Mouse (Mus musculus) MEL (cell line): ENCODE data around the gene Alg3.

Source experiments
- CTCF ChIP-seq, 3 experiments: IDR thresholded peaks in 2 of 3; conservative IDR thresholded peaks in 1 of 3; 2 replicates each; pipeline ENCODE4 v1.5.1; 2011 to 2012; ENCODE audit warnings: low read length in 3 of 3, low read depth in 2 of 3, mild to moderate bottlenecking in 2 of 3, improper control_type of control experiment in 1 of 3, inconsistent platforms in 1 of 3, mixed read lengths in 1 of 3, moderate library complexity in 1 of 3; ENCODE audit not compliant: control insufficient read depth in 1 of 3, insufficient read depth in 1 of 3, poor library complexity in 1 of 3, severe bottlenecking in 1 of 3
- GATA1 ChIP-seq: IDR thresholded peaks from 2 replicates; pipeline ENCODE4 v1.6.1; 2011; ENCODE audit warnings: low read depth, low read length, improper control_type of control experiment
- POLR2A ChIP-seq, 2 experiments: IDR thresholded peaks; 2 replicates each; pipeline ENCODE4 v1.6.1; 2011 to 2012; ENCODE audit warnings: low read length in 2 of 2, mild to moderate bottlenecking in 2 of 2, control low read depth in 1 of 2, improper control_type of control experiment in 1 of 2, low read depth in 1 of 2, moderate library complexity in 1 of 2; ENCODE audit not compliant: control insufficient read depth in 1 of 2, insufficient read depth in 1 of 2, poor library complexity in 1 of 2
- POLR2AphosphoS5 ChIP-seq: IDR thresholded peaks from 2 replicates; pipeline ENCODE4 v1.6.1; 2012; ENCODE audit warnings: low read depth, borderline replicate concordance, mild to moderate bottlenecking, inconsistent platforms, low read length, moderate library complexity, mixed read lengths

DNA sequence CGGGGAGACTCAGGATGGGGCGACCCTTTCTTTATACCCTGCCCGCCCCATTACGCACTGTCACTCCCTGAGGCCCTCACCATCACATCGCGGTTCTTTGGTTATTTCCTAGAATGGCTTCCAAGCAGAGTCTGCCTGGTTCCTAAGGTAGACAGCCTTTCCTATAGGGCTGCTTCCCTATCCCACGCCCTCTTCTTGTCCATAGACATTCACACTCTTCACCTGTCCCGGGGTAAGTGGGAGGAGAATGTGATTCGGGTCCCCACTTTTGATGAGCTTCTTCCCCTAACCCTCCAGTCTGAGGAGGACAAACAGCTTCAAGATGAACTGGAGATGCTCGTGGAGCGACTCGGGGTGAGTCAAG, 40.4 kb upstream of the Alg3 start:
- TF ChIP-seq CTCF (IDR thresholded peaks at IDR 0.05 in 2 of 3, conservative IDR thresholded peaks at IDR 0.05 in 1 of 3; ENCODE audit: control insufficient read depth in 1 of 3, insufficient read depth in 1 of 3, low read depth in 2 of 3, low read length in 3 of 3, poor library complexity in 1 of 3, severe bottlenecking in 1 of 3) (no peak), POLR2AphosphoS5 (no peak), POLR2A (IDR thresholded peaks at IDR 0.05; ENCODE audit: control insufficient read depth in 1 of 2, insufficient read depth in 1 of 2, low read depth in 1 of 2, low read length in 2 of 2, poor library complexity in 1 of 2) (no peak), GATA1 (no peak)
